Mouse (Mus musculus) embryonic facial prominence, embryonic 13.5 days (tissue): Measurements from ENCODE around the gene Slc17a3. TPM values are rescaled to one million over a fixed set of nuclear protein-coding genes. Genes with fewer than 3 reads are reported as not detected.

Experiments used
- ATAC-seq: fragments of 200-750 bp; cut with Nextera tagmentation; 2 replicates; pipeline ENCODE4 v1.8.0; 2017; ENCODE audit warnings: low read depth; ENCODE audit not compliant: insufficient number of reproducible peaks, insufficient read depth, low FRiP score, low TSS enrichment
- H3K27ac ChIP-seq: fragments of 300-500 bp; sonication (generic); 2 replicates; pipeline ENCODE4 v1.5.1; 2015; ENCODE audit warnings: moderate library complexity, mild to moderate bottlenecking, inconsistent platforms
- H3K27me3 ChIP-seq: fragments of 300-500 bp; sonication (generic); 2 replicates; pipeline ENCODE4 v1.6.1; 2015; ENCODE audit warnings: mild to moderate bottlenecking, inconsistent platforms
- H3K36me3 ChIP-seq: fragments of 300-500 bp; sonication (generic); 2 replicates; pipeline ENCODE4 v1.6.1; 2015; ENCODE audit warnings: mild to moderate bottlenecking, inconsistent platforms
- H3K4me1 ChIP-seq: fragments of 300-500 bp; sonication (generic); 2 replicates; pipeline ENCODE4 v1.6.1; 2015; ENCODE audit warnings: inconsistent platforms
- H3K4me2 ChIP-seq: fragments of 300-500 bp; sonication (generic); 2 replicates; pipeline ENCODE4 v1.6.1; 2015; ENCODE audit warnings: moderate library complexity, mild to moderate bottlenecking, inconsistent platforms
- H3K4me3 ChIP-seq: fragments of 300-500 bp; sonication (generic); 2 replicates; pipeline ENCODE4 v1.5.1; 2015; ENCODE audit warnings: mild to moderate bottlenecking, inconsistent platforms
- H3K9ac ChIP-seq: fragments of 300-500 bp; sonication (generic); 2 replicates; pipeline ENCODE4 v1.6.1; 2015; ENCODE audit warnings: mild to moderate bottlenecking, inconsistent platforms
- H3K9me3 ChIP-seq: fragments of 300-500 bp; sonication (generic); 2 replicates; pipeline ENCODE4 v1.6.1; 2016; ENCODE audit warnings: inconsistent platforms
- WGBS: fragments of 180-500 bp; shearing (Covaris S2); methylation state at CpG from one replicate; pipeline ENCODE4 v1.1.7; 2015; ENCODE audit warnings: mixed read lengths; 5-methylcytosine and 5-hydroxymethylcytosine counted together
- polyA plus RNA-seq: library from polyadenylated mRNA; unstranded; fragments of >200 nt; fragmentation: Nextera tagmentation; extraction: Ambion mirVana; gene quantifications from 2 replicates; pipeline ENCODE4 v1.2.1, GENCODE M21; 2015

Gene Slc17a3
- polyA plus RNA-seq, 1 experiment from 2014 or later: not detected

DNA sequence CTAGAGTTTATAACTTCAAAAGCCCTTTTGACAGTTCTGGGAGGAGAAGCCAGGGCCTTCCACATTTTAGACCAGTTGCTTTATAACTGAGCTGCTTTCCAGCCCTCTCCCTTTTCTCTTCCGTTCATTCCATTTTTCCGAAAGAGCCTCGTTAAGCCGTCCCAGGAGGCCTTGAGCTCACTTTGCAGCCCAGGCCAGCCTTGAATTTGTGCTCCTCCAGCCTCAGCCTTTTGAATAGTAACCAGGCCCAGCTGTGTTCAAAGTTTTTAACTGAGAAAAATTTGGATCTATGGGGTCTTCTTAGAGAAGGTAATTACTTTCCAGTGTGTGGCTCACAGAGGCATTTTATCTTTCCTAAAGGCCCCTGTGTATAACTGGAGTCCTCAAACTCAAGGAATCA lies 6.6 kb downstream of the Slc17a3 start:
- 41% methylated on average over 4 of the region's 4 CpGs for WGBS
- no peak for ATAC-seq
- Histone ChIP-seq H3K27ac (no peak overlapping the region), H3K9me3 (no peaks in the 10 kb centered on the region), H3K36me3 (no peaks in the 10 kb centered on the region), H3K4me1 (no peaks in the 10 kb centered on the region), H3K27me3 (no peaks in the 10 kb centered on the region), H3K9ac (no peak overlapping the region), H3K4me2 (no peak overlapping the region), H3K4me3 (no peak overlapping the region)

DNA sequence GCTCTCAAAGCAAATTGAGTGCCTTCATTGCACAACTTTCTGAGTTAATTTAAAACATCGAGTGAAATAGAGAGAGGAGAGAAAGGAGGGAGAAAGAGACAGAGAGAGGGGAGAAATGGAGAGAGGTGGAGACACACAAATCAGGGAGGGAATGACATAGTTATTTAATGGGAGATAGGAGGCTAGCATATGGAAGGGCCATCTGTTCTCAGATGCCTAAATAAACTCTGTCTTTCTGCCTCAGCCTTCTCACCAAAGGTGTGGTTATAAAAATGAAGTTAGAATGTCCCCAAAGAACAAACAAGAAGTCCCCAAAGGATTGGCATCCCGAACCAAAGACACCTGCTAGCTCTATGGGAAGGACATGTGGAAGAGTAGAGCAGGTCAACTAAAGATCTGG lies 10.1 kb downstream of the Slc17a3 start:
- Histone ChIP-seq H3K27me3 (no peaks in the 10 kb centered on the region), H3K4me2 (no peak overlapping the region), H3K9me3 (no peaks in the 10 kb centered on the region), H3K9ac (no peak overlapping the region), H3K4me3 (no peak overlapping the region), H3K36me3 (no peaks in the 10 kb centered on the region), H3K27ac (no peak overlapping the region), H3K4me1 (no peaks in the 10 kb centered on the region)
- ATAC-seq: no peak
- 75% methylated on average over 2 of the region's 2 CpGs for WGBS

DNA sequence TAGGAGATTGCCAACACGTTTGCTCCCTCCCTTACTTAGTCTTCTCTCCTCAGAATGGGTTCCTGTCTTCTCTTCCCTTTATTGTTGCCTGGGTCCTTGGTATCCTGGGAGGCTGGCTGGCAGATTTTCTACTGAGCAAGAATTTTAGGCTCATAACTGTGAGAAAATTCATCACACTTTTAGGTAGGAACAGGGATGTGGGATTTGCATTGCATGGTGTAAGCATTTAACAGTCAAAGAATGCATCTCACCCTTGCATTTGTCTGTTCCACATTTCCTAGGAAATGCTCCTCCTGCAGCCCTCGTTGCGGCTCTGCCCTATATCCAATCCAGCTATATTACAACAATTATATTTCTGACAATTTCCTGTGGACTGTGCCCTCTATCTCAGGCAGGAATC lies 17.2 kb downstream of the Slc17a3 start:
- Histone ChIP-seq H3K4me2 (no peak overlapping the region), H3K9ac (no peak overlapping the region), H3K36me3 (no peaks in the 10 kb centered on the region), H3K9me3 (no peaks in the 10 kb centered on the region), H3K4me1 (no peaks in the 10 kb centered on the region), H3K27ac (no peak overlapping the region), H3K27me3 (no peaks in the 10 kb centered on the region), H3K4me3 (no peak overlapping the region)
- ATAC-seq: no peak
- WGBS: 52% methylated on average over 3 of the region's 3 CpGs

DNA sequence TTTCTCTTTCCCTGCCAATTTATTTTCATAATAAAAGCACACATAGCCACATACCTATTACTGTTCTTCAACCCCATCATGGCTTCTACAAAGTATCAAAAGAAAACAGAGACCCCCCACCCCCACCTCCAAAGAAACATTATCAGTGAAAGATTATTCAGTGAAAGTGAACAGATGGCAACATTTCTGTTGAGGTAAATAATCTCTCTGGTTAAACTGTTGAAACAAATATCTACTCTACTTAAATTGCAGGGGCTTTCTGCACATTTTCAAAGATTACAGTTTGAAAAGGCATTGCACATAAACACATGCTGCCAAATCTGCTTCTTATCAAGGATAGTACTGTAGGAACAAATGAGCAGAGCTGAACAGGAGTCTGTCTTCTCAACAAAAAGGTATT lies 22.6 kb downstream of the Slc17a3 start:
- H3K4me1 ChIP-seq: peaks cover 5% of the 10 kb centered on the region; the same call in 1 of the 2 replicates
- H3K36me3 ChIP-seq: no peaks in the 10 kb centered on the region
- no peak overlapping the region for H3K27ac ChIP-seq
- no peak overlapping the region for H3K4me3 ChIP-seq
- H3K27me3 ChIP-seq: no peaks in the 10 kb centered on the region
- no peak overlapping the region for H3K9ac ChIP-seq
- H3K4me2 ChIP-seq: no peak overlapping the region
- H3K9me3 ChIP-seq: no peaks in the 10 kb centered on the region
- no peak for ATAC-seq

DNA sequence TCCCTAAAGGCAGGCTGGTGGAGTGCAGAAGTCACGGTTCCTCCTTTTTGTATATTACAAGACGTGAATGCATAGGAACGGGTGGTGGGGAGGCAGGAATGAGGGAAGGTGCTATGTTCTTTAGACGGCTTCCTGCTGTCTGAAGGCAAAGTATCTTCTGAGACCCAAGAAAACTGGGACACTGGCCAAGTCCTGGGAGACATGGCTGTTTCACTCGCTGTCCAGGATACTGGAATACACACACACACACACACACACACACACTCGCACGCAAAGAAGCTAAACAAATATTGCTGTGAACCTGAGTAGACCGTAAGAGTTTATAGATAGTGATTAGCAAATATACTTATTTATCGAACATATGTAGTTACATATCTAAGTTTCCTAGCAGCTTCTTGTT lies 25.5 kb downstream of the Slc17a3 start:
- Histone ChIP-seq H3K4me2 (no peak overlapping the region), H3K36me3 (no peaks in the 10 kb centered on the region), H3K9ac (no peak overlapping the region), H3K4me3 (no peak overlapping the region), H3K4me1 (peaks cover 5% of the 10 kb centered on the region; the same call in 1 of the 2 replicates), H3K27me3 (no peaks in the 10 kb centered on the region), H3K9me3 (no peaks in the 10 kb centered on the region), H3K27ac (no peak overlapping the region)
- 85% methylated on average over 9 of the region's 9 CpGs for WGBS
- ATAC-seq: no peak

DNA sequence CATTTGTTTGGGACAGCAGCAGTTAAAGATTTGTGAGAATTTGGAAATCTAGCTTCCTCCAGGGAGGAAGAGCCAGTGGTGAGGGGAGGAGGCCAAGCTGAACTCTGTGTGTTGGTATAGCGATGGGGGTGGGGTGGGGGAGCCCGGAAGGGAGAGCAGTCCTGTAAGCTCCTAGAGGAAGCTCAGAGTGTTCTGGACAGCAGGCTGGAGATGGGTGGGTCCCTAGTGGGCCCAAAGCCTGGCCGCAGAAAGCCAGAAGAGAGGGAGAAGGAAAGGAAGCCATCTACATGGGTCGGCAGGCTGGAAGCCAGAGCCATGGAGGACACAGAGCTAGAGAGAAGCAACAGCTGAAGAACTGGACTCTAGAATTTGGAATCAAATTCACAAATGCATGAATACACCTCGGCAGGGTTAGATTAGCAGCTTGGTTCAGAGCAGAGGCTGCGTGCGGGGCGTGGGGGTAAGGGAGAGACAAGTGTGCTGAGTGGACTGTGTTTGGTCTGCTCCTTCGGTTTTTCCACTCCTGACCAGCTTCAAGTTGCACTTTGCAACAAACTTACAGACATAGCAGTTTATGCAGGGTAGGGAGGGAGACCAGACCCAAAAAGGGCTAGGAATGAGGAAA lies 27.0 kb downstream of the Slc17a3 start:
- ATAC-seq: no peak
- H3K9ac ChIP-seq: no peak overlapping the region
- H3K4me3 ChIP-seq: no peak overlapping the region
- H3K4me1 ChIP-seq: peaks cover 5% of the 10 kb centered on the region; the same call in 1 of the 2 replicates
- no peaks in the 10 kb centered on the region for H3K9me3 ChIP-seq
- no peak overlapping the region for H3K4me2 ChIP-seq
- H3K36me3 ChIP-seq: no peaks in the 10 kb centered on the region
- no peak overlapping the region for H3K27ac ChIP-seq
- WGBS: 67% methylated on average over 9 of the region's 9 CpGs
- no peaks in the 10 kb centered on the region for H3K27me3 ChIP-seq

DNA sequence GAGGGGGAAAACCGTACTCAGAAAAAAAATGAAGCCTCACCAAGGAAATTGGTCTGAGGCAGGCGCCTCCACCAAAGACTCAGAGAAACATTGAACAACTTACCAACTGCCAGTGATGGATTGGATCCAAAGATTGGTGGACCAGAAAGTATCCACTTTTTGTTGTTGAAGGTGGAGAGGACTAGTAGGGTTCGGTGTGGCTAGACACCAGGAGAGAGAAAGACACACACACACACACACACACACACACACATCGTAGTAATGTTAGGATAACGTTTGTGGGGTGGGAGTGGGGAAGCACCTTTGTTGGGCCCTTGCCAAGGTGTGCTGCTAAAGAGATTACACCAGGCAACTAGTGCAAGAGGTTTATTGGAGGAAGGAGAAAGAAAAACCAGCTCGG lies 27.8 kb downstream of the Slc17a3 start:
- Histone ChIP-seq H3K27ac (no peak overlapping the region), H3K36me3 (no peaks in the 10 kb centered on the region), H3K4me2 (no peak overlapping the region), H3K4me3 (no peak overlapping the region), H3K27me3 (no peaks in the 10 kb centered on the region), H3K9me3 (no peaks in the 10 kb centered on the region), H3K9ac (no peak overlapping the region), H3K4me1 (peaks cover 5% of the 10 kb centered on the region; the same call in 1 of the 2 replicates)
- no peak for ATAC-seq
- WGBS: 88% methylated on average over 6 of the region's 6 CpGs

DNA sequence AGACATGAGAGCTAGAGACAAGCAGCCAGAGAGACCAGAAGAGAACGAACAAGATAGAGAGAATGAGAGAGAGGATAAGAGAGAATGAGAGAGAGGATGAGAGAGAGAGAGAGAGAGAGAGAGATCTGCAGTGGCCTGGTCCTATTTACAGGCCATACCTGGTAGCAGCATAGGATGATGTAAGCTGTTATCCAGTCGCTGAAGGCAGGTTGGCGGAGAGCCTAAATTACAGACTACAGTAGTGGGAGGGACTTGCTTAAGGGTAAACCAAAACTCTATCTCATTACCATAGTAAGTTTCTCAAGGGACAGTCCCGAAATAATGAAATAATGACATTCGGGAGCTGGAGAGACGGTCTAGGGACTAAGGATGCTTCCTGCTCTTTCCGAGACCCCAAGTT lies 28.2 kb downstream of the Slc17a3 start, which contains the start of gene Slc17a1:
Slc17a1 (plus strand) TSS at position 346 of the 400 bp plus-strand sequence.
- no peaks in the 10 kb centered on the region for H3K27me3 ChIP-seq
- H3K4me3 ChIP-seq: no peak within 1 kb of the TSS
- no peaks in the 10 kb centered on the region for H3K36me3 ChIP-seq
- H3K27ac ChIP-seq: no peak within 1 kb of the TSS
- H3K4me1 ChIP-seq: peaks cover 5% of the 10 kb centered on the region; the same call in 1 of the 2 replicates
- WGBS: 80% methylated on average over 7 of the region's 7 CpGs
- ATAC-seq: no peak
- no peaks in the 10 kb centered on the region for H3K9me3 ChIP-seq
- H3K9ac ChIP-seq: no peak within 1 kb of the TSS
- H3K4me2 ChIP-seq: no peak within 1 kb of the TSS

DNA sequence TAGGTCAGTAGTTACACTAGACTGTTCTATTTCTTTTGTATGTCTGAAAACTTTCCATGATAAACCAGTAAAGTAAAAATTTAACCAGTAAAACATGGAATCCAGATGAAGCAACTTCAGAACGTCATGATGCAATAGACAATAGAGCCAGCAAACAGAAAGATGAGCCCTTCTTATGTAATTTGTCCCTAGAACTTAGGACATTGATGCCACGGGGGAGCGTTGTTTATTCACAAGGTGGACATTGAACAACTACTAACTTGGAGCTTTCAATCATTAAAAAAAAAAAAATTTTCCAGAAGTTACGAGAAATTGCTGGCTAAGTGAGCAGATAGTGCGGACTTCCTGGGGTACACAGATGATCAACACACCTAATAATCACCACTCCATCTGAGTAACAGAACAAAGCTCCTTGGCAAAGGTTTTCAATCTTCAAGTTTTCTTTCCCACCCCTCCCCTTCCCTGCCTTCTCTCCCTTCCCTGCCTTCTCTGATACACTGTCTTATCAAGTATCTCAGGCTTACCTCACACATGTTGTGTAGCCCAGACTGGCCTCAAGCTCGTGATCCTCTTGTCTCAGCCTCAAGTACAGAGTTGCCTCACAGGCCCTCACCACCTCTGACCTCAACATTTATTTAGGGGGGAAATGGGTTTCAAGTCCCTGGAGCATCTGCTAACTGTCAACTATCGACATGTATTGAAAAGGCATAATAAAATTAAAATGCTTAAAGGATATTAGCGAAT lies 29.7 kb downstream of the Slc17a3 start:
- no peak overlapping the region for H3K27ac ChIP-seq
- H3K27me3 ChIP-seq: no peaks in the 10 kb centered on the region
- 86% methylated on average over 8 of the region's 8 CpGs for WGBS
- peaks cover 5% of the 10 kb centered on the region; the same call in 1 of the 2 replicates for H3K4me1 ChIP-seq
- no peak overlapping the region for H3K4me3 ChIP-seq
- H3K4me2 ChIP-seq: no peak overlapping the region
- no peak for ATAC-seq
- no peaks in the 10 kb centered on the region for H3K36me3 ChIP-seq
- no peaks in the 10 kb centered on the region for H3K9me3 ChIP-seq
- no peak overlapping the region for H3K9ac ChIP-seq

DNA sequence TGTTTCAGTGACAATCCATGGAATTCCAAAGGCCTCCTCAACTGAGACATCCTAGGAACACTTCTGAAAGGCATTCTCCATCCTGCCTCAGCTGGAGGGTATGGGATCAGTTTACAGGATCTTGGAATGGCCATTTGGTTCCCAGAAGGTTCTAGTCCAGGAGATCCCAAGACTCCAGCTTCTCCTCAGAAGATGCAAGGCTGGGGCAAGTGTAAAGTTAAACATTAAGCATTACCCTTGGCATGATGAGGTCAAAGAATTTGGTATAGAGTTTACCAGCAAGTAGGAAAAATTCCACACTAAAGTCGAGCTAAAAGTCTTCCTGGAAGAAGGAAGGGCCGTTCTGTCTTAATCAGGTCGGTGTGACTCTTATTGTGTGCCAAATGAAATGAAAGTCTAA lies 30.8 kb downstream of the Slc17a3 start:
- no peaks in the 10 kb centered on the region for H3K9me3 ChIP-seq
- H3K27me3 ChIP-seq: no peaks in the 10 kb centered on the region
- no peak overlapping the region for H3K9ac ChIP-seq
- ATAC-seq: no peak
- no peaks in the 10 kb centered on the region for H3K36me3 ChIP-seq
- no peak overlapping the region for H3K4me3 ChIP-seq
- H3K27ac ChIP-seq: no peak overlapping the region
- H3K4me1 ChIP-seq: peaks cover 5% of the 10 kb centered on the region; the same call in 1 of the 2 replicates
- H3K4me2 ChIP-seq: no peak overlapping the region
- WGBS: 79% methylated on average over 3 of the region's 3 CpGs

DNA sequence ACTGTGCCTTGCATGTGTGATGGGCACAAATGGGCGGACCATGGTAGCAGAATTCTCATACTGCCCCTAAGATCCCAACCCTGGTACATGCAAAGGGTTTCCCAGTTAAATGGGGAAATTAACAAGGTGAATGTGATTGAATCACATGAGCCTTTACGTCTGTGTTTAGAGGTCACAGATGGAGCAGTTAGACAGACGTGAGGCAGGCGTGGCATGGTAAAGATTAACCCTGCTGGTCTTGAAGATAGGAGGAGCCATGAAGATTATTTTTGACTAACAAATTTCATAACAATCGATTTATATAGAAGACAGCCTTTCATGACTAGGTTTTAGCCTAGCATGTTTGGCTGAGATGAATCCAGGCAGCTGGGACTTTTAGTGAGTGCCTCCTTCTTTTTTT lies 33.9 kb downstream of the Slc17a3 start:
- no peak for ATAC-seq
- Histone ChIP-seq H3K9me3 (no peaks in the 10 kb centered on the region), H3K4me3 (no peak overlapping the region), H3K4me1 (no peaks in the 10 kb centered on the region), H3K36me3 (no peaks in the 10 kb centered on the region), H3K9ac (no peak overlapping the region), H3K4me2 (no peak overlapping the region), H3K27ac (no peak overlapping the region), H3K27me3 (no peaks in the 10 kb centered on the region)
- WGBS: 71% methylated on average over 5 of the region's 5 CpGs

DNA sequence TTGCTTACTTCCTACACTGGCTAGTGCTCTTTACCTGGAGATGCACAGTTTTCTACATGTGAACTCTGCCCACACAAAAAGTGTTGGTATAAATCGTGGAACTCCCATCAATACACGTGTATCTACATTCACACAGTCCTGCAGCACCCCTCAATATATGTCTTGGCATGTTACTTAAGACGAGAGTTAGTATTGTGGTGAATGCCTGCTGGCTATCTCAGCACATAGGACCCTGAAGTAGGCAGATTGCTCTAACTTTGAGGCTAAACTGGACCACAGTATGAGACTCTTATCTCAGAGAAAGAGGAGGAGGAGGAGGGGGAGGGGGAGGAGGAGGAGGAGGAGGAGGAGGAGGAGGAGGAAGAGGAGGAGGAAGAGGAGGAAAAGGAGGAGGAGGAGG lies 39.9 kb downstream of the Slc17a3 start:
- Histone ChIP-seq H3K4me1 (no peaks in the 10 kb centered on the region), H3K9ac (no peak overlapping the region), H3K27ac (no peak overlapping the region), H3K4me2 (no peak overlapping the region), H3K36me3 (no peaks in the 10 kb centered on the region), H3K9me3 (no peaks in the 10 kb centered on the region), H3K27me3 (no peaks in the 10 kb centered on the region), H3K4me3 (no peak overlapping the region)
- 73% methylated on average over 3 of the region's 3 CpGs for WGBS
- ATAC-seq: no peak
